Mouse (Mus musculus) layer of hippocampus, adult 9-11 months (tissue): ENCODE measurements around the gene Trappc6b.
"Not testable (repeated sequence)": the region's sequence is repeated elsewhere in the genome, so short reads cannot be mapped to it uniquely, and the experiment has no call there.

Source experiments
- DNase-seq: peaks from one replicate; pipeline ENCODE4 v3.0.0; 2022

Gene Trappc6b

DNA sequence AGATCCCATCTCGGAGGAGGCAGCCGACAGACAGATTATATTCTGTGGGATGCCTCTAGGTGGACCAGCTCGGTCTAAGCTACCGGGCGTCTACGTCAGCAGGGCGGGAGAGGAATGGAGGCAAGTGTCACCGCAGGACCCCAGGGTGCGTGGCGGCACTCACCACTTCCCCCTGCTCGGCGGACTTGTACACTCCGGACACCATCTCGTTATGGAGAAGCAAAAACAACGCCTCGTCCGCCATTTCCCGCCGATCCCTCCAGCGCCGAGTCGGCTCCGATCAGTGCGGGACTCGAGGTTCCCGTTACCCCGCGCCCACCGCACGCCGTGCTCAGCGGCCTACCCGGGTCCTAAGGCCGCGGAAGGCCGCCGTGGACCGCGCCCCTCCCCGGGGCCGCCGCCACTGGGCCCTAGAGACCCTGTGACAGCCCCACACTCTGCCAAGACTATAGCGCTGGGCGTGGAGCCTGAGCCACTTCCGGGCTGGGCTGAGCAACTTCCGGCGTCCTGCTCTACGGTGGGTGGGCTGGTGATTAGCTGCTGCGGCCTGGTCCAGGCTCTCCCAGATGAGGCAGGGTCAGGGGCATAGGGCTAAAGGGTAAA, at the start of gene Trappc6b:
Gene Trappc6b, minus strand, starts transcription at position 480 of the 603 bp plus-strand sequence.
- peak; percentile 84 for DNase-seq

DNA sequence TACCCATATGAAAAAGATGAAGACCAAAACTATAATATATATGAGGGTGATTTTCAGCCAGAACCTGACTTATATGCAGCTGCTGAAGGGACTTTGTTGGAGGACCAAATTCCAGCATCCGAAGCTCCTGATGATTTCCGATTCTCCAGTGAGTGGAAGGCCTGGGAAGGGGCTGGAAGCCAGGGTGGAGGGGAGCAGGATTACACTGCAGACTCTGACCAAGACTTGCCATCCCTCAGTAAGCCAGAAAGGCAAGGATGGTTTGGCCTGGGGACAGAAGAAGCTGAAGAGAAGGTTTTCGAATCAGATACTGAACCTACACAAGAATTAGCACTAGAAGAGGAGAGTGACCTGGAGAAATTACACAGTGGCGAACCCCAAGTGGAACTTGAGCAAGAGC, 46.7 kb upstream of the Trappc6b start:
- DNase-seq: no peak

DNA sequence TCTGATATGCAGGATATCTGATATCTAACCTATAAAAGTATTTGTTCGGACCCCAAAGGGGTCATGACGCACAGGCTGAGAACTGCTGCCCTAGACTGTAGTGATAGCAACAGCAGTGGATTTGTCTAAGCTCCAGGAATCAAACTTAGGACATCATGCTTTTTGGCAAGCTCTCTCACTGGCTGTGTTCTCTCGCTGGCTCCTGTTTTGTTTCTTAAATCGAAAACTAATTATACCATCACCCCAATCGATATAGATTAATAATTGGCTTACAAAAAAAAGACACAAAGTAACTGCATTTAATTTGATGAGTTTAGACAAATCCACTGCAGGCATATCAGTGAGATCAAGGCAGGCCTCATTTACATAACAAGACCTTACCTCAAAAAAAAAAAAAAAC, 45.2 kb upstream of the Trappc6b start:
- no peak for DNase-seq

DNA sequence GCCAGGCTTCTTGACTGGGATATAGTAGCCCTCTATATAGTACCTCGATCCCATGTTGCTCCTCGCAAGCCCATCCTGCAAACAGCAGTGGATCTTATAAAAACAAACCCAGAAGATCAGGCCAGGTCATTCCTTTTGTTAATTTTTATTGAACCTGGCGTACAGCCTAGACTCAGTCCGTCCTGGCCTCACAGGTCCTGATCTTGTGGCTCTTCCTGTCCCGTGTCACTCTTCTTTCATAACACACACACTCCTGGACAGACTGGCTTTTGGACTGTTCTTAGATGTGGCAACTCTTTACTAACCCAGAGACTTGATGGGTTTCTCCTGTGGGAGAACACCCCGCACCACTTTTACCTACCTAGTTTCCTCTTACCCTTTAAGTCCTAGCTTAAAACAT, 44.6 kb upstream of the Trappc6b start:
- no peak for DNase-seq

DNA sequence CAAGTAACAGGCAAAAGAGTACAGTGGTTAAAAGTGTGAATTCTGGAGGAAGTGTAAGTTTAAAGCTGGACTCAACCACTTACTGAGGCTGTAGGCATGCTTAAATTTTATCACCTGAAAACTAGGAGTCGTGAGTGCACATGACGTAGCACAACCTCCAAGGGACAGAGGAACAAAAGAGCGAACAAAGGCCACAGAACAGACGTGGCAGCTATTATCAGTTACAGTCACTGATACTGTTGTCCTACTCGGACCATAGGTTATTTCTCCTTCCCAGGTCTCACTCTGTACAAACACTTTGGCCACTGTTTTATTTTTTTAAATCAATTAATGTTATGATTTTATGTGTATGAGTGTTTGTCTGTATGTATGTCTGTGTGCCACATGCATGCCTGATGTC, 43.5 kb upstream of the Trappc6b start:
- no peak for DNase-seq

DNA sequence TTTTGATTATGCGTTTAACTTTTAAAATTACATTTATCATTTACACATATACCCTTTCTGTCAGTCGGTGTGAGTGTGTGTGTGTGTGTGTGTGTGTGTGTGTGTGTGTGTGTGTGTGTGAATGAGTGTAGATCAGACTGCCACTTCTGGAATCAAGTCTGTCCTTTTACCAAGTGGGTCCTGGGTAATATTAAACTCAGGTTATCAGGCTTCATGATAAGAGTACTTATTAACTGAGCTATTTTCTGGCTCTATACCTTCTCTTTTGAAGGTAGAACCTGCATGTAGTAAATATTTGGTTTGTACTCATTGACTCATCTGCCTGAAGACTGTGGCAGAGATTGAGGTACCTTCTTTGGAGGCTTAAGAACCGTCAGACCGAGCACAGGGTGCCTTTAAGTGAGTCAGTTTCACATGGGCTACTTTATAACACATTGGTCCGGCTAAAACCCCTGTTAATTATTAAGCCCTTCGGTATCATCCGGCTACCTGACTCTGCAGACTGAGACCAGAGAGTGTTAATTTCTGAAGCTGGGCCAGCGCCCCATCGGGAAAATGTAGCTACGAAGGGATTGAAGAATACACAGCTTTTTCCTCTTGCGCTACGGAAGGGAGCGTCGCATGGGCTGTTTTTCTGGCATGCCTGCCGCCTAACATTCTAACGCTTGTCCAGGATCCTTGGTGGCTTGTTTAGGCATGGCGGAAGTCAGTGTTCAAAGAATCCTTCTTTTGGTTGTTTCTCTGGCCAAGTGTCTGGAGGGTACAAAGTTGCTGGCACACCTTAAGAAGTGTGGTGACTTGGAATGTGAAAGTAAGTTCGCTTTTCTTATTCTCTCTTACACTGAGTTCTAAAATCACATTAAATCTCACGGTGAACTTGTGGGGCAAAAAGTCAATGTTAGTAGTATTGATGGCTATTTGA, 34.1 kb upstream of the Trappc6b start, which contains the start of gene Mia2:
Gene Mia2, plus strand, starts transcription at position 696 of the 922 bp plus-strand sequence.
- no peak for DNase-seq

DNA sequence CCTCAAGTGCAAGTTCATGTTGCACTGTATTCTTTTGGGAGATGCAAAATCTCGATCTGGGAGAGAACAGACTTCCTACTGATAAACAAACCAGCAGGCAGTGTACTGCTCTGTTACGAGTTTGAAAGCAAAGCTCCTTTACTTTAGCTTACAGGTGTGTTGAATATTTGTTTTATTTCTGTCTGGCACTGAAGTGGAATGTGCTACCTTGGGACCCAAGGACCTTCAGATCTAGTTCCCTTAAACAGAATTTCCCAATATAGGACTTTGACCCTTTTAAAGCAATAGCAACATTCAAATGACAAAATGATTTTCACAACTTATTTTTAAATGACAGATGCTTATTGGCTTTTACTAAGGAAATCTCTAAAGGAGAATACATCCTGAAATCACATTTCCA, 32.3 kb upstream of the Trappc6b start:
- DNase-seq: no peak

DNA sequence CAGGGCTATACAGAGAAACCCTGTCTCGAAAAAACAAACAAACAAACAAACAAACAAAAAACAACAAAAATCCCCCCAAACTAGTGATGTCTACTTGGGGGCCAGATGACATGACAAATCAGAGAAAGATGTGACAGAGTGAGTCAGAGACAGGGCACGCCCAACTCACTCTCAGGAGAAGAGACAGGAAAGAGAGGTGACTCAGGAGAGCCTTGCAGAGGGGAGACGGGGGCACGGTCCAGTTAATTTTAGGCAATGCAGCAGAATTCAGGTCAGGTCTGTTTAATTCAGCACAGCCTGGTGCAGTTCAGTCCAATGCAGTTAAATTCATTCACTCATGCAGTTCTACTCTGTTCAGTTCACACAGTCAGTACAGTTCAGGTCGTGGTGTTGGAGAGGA, 24.9 kb upstream of the Trappc6b start:
- no peak for DNase-seq

DNA sequence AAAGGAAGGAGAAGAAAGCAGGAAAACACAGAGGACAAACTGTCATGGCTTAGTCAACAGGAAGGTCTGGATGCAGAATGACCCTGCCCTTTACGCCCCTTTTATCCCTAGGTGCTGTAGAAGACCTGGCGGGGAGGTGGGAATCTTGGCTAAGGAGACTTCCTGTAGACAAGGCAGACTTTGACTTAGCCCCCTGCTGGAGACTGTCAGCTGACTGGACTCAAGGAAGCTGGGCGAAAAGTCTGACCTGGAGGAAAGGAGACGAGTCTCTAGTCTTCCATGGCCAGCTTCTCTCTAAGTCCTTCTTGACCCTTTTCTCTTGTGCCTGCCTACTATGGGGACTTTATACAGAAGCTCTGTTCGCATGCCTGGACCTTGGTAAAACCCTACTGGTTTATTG, 23.2 kb upstream of the Trappc6b start:
- no peak for DNase-seq

DNA sequence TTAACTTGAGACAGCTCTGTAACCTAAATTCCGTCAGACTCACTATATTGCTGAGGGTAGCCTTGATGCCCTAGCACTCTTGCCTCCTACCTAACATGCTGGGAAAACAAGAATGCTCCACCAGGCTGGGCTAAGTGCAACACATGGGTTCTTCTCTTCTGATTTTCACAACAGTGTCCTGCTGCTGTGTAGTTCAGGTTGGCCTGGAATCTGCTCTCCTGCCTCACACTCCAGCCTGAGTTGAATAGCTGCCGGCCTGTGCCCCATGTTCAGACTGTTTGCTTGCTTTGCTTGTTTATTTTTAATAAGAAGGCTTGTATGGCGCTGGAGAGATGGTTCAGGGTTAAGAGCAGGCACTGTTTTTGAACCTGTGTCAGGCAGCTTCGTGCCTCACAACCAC, 19.2 kb upstream of the Trappc6b start:
- no peak for DNase-seq

DNA sequence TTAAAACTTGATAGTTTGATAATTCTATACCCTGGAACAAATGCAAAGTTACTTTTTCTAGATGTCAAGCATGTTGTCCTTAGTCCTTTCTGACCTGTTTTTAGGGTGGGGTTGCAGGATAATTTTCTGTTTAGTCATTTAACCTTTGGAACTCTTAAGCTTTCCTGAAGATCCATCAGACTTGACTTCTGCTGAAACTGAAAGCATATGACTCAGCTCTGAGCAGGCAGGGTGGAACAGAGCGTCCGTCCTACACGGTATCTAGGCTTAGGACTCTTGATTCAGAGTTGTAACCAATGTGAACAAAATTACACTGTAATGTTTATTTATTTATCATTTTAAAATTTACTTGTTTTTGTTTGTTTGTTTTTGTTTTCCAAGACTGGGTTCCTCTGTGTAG, 16.6 kb upstream of the Trappc6b start:
- DNase-seq: no peak

DNA sequence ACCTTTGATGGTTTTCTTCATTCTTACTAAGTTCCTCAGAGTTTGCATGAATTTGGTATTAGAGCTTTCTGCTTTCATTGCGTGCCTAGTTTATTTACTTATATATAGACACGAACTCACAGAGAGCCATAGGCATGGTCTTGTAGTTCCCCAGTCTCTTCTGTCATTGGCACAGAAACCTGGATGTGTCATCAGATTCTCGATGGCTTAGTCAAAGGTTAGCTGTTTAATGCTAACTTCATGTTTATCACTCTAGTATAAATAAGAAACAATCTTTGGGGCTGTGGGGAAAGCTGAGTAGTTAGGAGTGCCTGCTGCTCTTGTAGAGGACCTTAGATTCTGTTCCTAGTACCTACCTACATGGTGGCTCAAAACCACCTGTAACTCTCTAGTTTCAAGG, 15.7 kb upstream of the Trappc6b start:
- no peak for DNase-seq

DNA sequence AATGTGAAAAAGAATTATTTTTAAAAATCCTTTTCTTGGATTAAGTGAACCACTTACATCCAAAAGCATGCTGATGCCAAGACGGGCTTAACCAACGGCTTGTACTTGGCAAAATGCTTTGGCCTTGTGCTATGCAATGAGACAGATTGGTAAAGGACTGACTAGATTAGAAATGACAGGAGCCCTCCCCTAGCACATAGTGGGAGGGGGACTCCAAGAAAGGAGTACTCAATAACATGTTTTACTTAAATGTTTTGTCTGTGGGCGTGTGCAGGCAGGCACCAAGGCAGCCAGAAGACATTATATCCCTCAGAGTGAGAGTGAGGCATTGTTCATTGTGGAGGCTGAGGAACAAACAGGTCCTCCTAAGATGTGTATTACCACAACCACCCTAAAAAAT, 12.8 kb upstream of the Trappc6b start:
- DNase-seq: no peak

DNA sequence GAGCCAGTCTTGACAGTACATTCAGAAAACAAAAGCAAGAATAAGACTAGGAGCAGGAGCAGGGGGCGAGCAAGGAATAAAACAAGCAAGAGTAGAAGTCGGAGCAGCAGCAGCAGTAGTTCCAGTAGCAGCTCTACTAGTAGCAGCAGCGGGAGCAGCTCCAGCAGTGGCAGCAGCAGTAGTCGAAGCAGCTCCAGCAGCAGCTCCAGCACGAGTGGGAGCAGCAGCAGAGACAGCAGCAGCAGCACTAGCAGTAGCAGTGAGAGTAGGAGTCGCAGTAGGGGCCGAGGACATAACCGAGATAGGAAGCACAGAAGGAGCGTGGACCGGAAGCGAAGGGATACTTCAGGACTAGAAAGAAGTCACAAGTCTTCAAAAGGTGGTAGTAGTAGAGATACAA, 11.0 kb upstream of the Trappc6b start:
- DNase-seq: no peak

DNA sequence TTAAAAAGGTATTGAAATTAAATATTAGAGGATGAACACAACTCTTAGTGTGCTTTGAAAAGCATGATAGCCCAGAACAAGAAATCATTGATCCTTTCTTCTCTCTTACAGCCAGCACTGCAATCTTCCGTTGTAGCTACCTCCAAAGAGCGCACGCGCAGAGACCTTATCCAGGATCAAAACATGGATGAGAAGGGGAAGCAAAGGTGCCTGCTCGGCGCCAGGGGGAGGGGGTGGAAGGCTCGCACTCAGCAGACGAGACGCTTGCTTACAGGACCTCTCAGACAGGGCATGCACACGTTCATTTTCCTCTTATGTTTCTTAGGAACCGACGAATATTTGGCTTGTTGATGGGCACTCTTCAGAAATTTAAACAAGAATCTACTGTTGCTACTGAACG, 7.5 kb upstream of the Trappc6b start:
- DNase-seq: no peak

DNA sequence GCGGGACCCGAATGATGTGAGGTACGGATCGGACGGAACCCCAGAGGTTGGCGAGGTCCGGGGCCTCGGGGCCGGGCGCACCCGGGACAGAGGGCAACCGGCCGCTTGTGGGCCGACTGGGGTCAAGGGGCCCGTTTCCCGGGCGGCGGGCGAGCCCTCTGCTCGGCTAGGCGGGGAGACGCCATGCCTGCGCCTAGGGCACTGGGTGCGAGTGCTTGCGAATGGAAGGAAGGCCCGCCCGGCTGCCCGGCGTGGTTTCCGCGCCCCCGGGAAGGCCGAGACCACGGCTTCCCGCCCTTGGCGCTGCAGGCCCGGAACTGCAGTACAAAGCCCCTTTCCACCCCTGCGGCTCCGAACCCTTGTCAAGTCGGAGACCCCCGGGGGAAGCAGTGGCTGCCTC, 5.8 kb upstream of the Trappc6b start:
- no peak for DNase-seq

DNA sequence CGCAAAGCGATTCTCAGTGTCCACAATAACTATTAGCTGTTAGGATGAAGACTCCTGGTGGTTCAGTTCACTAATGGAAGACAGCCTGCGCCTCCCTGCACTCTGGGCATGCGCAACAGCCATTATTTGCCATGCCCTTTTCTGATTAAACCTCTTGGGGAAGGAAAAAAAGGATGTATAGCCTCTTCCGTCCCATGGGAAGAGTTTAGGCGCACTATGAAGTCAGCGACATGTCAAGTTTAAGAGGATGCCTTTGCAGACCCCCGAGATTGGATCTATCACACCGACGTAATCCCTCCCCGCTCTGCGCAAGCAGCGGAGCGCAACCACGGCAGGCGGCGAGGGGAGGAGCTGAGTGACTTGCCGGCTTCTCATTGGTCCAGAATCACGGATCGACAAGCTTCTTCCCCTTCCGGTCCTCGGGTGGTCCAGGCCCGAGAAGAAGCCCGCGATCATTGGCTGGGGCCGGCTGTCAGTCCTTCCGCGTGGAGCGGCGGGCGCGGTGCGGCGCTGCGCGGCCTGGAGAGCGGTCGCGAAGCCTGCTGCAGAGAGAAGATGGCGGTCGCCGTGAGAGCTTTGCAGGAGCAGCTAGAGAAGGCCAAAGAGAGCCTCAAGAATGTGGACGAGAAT, 5.3 kb upstream of the Trappc6b start, which contains the start of gene Pnn:
Gene Pnn, plus strand, starts transcription at position 437 of the 630 bp plus-strand sequence.
- peak; percentile 98 for DNase-seq

DNA sequence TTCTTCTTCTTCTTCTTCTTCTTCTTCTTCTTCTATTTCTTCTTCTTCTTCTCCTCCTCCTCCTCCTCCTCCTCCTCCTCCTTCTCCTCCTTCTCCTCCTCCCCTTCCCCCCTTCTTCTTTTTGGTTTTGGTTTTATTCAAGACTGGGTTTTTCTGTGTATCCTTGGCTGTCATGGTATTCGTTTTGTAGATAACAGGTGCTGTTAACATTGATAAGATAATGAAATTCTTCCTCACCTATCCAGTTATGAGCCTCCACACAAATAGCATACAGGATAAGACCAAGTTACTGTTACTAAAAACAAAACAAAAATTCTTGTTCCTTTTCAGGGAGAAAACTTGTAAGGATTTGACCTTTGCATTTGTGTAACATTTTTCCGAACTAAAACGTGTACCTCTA, 4.5 kb upstream of the Trappc6b start:
- DNase-seq: no peak

DNA sequence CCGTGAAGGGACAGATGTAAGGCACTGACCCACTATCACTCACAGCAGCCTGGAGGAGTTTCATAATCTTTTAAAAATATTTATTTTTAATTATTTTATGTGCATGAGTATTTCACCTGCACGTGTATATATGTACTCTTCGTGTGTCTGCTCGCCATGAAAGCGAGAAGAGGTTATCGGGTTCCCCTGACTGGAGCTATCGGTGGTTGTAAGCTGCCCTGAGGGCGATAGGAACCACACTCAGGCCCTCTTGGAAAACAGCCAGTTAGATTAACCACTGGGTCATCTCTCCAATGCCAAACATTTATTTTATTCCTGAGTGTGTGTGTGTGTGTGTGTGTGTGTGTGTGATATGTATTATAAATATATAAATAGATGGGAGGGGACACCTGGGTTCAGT, 3.6 kb upstream of the Trappc6b start:
- DNase-seq: no peak

DNA sequence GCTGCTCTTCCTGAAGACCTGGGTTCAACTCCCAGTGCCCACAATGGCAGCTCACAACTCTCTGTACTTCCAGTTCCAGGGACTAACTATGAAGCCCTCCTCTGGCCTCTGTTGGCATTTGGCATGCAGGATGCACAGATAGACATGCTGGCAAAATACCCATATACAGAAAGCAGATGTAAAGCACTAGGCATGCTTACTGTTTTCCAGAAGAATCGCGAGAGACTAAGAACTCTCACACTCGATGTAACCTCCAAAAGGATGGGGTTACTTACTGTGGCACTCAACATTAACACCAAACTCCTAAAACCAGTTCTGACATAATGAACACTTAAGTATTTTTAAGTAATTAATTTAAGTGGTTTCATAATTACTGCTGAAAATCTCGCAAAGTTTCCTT, 950 bp downstream of the Trappc6b start:
- DNase-seq: no peak

DNA sequence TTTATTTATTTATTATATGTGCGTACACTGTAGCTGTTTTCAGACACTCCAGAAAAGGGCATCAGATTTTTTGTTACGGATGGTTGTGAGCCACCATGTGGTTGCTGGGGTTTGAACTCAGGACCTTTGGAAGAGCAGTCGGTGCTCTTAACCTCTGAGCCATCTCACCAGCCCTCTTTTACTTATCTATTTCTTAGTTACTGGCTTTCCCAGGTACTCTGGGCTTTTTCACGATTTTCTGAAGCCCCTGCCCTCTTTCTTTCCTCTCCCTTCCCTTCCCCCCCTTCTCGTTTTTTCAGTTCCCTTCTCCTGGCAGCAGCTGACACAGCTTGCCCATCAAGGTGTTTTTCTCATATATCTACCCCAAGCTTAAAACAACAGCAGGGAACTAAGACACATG, 3.0 kb downstream of the Trappc6b start:
- not testable (repeated sequence) for DNase-seq

DNA sequence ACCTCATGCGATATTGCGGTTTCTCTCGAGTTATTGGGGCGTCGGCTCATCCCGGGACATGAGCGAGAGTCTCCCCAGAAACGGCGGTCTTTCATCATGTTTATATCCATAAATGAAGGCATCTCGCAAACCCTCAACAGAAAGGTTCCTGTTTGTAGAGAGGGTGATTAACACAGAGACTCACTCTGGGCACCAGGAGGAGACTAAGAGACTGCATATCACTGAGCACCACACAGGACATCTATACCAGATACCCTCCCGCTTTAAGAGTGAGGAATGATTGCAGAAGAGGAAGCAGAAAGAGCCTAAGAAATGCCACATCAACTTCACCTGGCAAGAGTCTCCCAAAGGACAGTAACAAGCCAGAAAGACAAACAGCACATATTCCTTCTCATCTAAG, 5.0 kb downstream of the Trappc6b start:
- DNase-seq: no peak

DNA sequence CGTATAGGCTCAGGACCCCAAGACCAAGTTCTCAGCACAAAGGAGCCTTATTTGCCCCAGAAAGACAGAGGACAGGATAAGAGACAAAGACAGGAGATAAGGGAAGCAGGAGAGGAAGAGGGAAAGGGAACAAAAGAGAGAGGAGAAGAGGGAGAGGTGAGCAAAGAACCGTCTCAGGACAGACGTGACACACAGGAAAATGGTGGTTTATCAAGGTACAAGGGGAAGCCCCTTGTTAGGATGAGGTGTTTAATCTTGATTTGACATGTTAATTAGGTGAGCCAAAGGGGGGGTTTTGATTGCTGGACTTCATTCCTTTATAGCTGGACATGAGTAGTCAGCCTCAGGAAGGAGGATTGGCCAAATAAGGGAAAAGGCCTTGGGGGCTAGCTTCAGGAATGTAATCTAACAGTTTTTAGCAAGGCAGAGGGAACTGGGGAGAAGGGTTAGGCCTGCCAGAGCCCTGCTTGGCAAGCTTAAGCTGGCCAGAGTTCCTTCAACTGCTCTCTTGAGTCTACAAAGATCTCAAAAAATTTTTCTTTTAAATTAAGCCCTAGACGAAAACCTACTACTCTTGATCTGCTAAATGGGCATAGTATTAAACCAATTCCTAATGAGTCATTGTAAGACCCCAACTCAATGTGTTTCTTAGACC, 5.9 kb downstream of the Trappc6b start:
- DNase-seq: no peak
